Mouse (Mus musculus): Measurements from ENCODE around the gene Gnmt. TPM values are rescaled to one million over a fixed set of nuclear protein-coding genes. Genes with fewer than 3 reads are reported as not detected.

The Gnmt gene
- total and polyA plus RNA-seq, 2 experiments from 2014 or later = 1.2 to 5.6 TPM

GRCm38 (mm10) chr17:46678416-46678815 is 50.6 kb downstream of the Gnmt start, which contains the start of gene Mea1:
TSS of gene Mea1 (plus strand) at chr17:46678793.
- ATAC-seq = no peak
- Histone ChIP-seq H3K36me3 (ENCODE audit: insufficient read depth, low read length) (peaks cover 32% of the 10 kb centered on the region), H3K9ac (replicated peaks; ENCODE audit: low read length) (peak within 1 kb of the TSS; percentile 75), H3K4me2 (ENCODE audit: low read depth, low read length) (peak within 1 kb of the TSS; percentile 66), H3K27ac (0 out of 2 replicates have a peak within 1 kb of the TSS, but pooled peaks have one; percentile 41), H3K4me3 (ENCODE audit: low read length) (peak within 1 kb of the TSS; percentile 82), H3K27me3 (ENCODE audit: insufficient read depth, low read length) (no peaks in the 10 kb centered on the region), H3K9me3 (ENCODE audit: low read length) (no peaks in the 10 kb centered on the region), H3K4me1 (ENCODE audit: insufficient read depth, low read length) (peaks cover 11% of the 10 kb centered on the region; the same call in 1 of the 2 replicates)
- TF ChIP-seq CTCF (IDR thresholded peaks at IDR 0.05; ENCODE audit: low read depth) = no peak
- 91% methylated on average over 8 of the region's 9 CpGs for whole genome bisulfite sequencing
- no peak for DNase-seq (ENCODE audit: low spot score)

Other genes with a start within 250 kb of the Gnmt start
- gene Ttbk1, start 241.5 kb downstream of the Gnmt start, total RNA-seq (2014; rRNA removed) = 46.5 and 53.4 TPM in 2 replicates
- 6.3 and 6.5 TPM in 2 replicates for gene Ttbk1, start 241.5 kb downstream of the Gnmt start, polyA plus RNA-seq (2015; fragmentation: Nextera tagmentation; extraction: Ambion mirVana)
- 8.9 and 9.9 TPM in 2 replicates for gene Dnph1, start 232.5 kb downstream of the Gnmt start, total RNA-seq (2014; rRNA removed)
- 19.2 and 23.4 TPM in 2 replicates for gene Dnph1, start 232.5 kb downstream of the Gnmt start, polyA plus RNA-seq (2015; fragmentation: Nextera tagmentation; extraction: Ambion mirVana)
- 55.3 and 58.2 TPM in 2 replicates for gene Cul9, start 182.8 kb downstream of the Gnmt start, total RNA-seq (2014; rRNA removed)
- 12.2 and 14.4 TPM in 2 replicates for gene Cul9, start 182.8 kb downstream of the Gnmt start, polyA plus RNA-seq (2015; fragmentation: Nextera tagmentation; extraction: Ambion mirVana)
- 67.0 and 67.3 TPM in 2 replicates for gene Srf, start 173.0 kb downstream of the Gnmt start, total RNA-seq (2014; rRNA removed)
- gene Srf, start 173.0 kb downstream of the Gnmt start, polyA plus RNA-seq (2015; fragmentation: Nextera tagmentation; extraction: Ambion mirVana) = 3.0 and 3.8 TPM in 2 replicates
- 77.6 and 79.3 TPM in 2 replicates for gene Ptk7, start 99.7 kb downstream of the Gnmt start, total RNA-seq (2014; rRNA removed)
- 24.5 and 25.1 TPM in 2 replicates for gene Ptk7, start 99.7 kb downstream of the Gnmt start, polyA plus RNA-seq (2015; fragmentation: Nextera tagmentation; extraction: Ambion mirVana)
- 25.1 and 32.1 TPM in 2 replicates for gene Klc4, start 83.1 kb downstream of the Gnmt start, total RNA-seq (2014; rRNA removed)
- 23.0 and 24.0 TPM in 2 replicates for gene Klc4, start 83.1 kb downstream of the Gnmt start, polyA plus RNA-seq (2015; fragmentation: Nextera tagmentation; extraction: Ambion mirVana)
- gene Mrpl2, start 82.9 kb downstream of the Gnmt start, total RNA-seq (2014; rRNA removed) = 55.4 and 67.2 TPM in 2 replicates
- gene Mrpl2, start 82.9 kb downstream of the Gnmt start, polyA plus RNA-seq (2015; fragmentation: Nextera tagmentation; extraction: Ambion mirVana) = 90.2 and 95.5 TPM in 2 replicates
- gene Cul7, start 78.8 kb downstream of the Gnmt start, total RNA-seq (2014; rRNA removed) = 92.2 and 108 TPM in 2 replicates
- 24.9 and 26.8 TPM in 2 replicates for gene Cul7, start 78.8 kb downstream of the Gnmt start, polyA plus RNA-seq (2015; fragmentation: Nextera tagmentation; extraction: Ambion mirVana)
- 26.6 and 32.7 TPM in 2 replicates for gene Rrp36, start 54.8 kb downstream of the Gnmt start, total RNA-seq (2014; rRNA removed)
- gene Rrp36, start 54.8 kb downstream of the Gnmt start, polyA plus RNA-seq (2015; fragmentation: Nextera tagmentation; extraction: Ambion mirVana) = 56.5 and 59.1 TPM in 2 replicates
- gene Mea1, start 50.4 kb downstream of the Gnmt start, total RNA-seq (2014; rRNA removed) = 135 and 146 TPM in 2 replicates
- 312 and 325 TPM in 2 replicates for gene Mea1, start 50.4 kb downstream of the Gnmt start, polyA plus RNA-seq (2015; fragmentation: Nextera tagmentation; extraction: Ambion mirVana)
- 91.5 and 98.3 TPM in 2 replicates for gene Klhdc3, start 48.3 kb downstream of the Gnmt start, total RNA-seq (2014; rRNA removed)
- 172 and 179 TPM in 2 replicates for gene Klhdc3, start 48.3 kb downstream of the Gnmt start, polyA plus RNA-seq (2015; fragmentation: Nextera tagmentation; extraction: Ambion mirVana)
- 103 and 129 TPM in 2 replicates for gene Ppp2r5d, start 24.1 kb downstream of the Gnmt start, total RNA-seq (2014; rRNA removed)
- gene Ppp2r5d, start 24.1 kb downstream of the Gnmt start, polyA plus RNA-seq (2015; fragmentation: Nextera tagmentation; extraction: Ambion mirVana) = 79.4 and 89.6 TPM in 2 replicates
- 41.7 and 51.5 TPM in 2 replicates for gene Pex6, start 17.7 kb downstream of the Gnmt start, total RNA-seq (2014; rRNA removed)
- 18.1 and 18.8 TPM in 2 replicates for gene Pex6, start 17.7 kb downstream of the Gnmt start, polyA plus RNA-seq (2015; fragmentation: Nextera tagmentation; extraction: Ambion mirVana)
- 79.1 and 88.9 TPM in 2 replicates for gene Cnpy3, start 23.0 kb upstream of the Gnmt start, total RNA-seq (2014; rRNA removed)
- gene Cnpy3, start 23.0 kb upstream of the Gnmt start, polyA plus RNA-seq (2015; fragmentation: Nextera tagmentation; extraction: Ambion mirVana) = 70.9 and 72.4 TPM in 2 replicates
- gene Ptcra, start 34.5 kb upstream of the Gnmt start, total RNA-seq (2014; rRNA removed) = not detected in 2 replicates
- gene Ptcra, start 34.5 kb upstream of the Gnmt start, polyA plus RNA-seq (2015; fragmentation: Nextera tagmentation; extraction: Ambion mirVana) = 0.11 and 0.42 TPM in 2 replicates
- 44.9 and 46.4 TPM in 2 replicates for gene 2310039H08Rik, start 43.5 kb upstream of the Gnmt start, total RNA-seq (2014; rRNA removed)
- gene 2310039H08Rik, start 43.5 kb upstream of the Gnmt start, polyA plus RNA-seq (2015; fragmentation: Nextera tagmentation; extraction: Ambion mirVana) = 64.7 TPM in 2 replicates
- gene Rpl7l1, start 53.5 kb upstream of the Gnmt start, total RNA-seq (2014; rRNA removed) = 39.4 and 39.8 TPM in 2 replicates
- gene Rpl7l1, start 53.5 kb upstream of the Gnmt start, polyA plus RNA-seq (2015; fragmentation: Nextera tagmentation; extraction: Ambion mirVana) = 72.1 and 80.0 TPM in 2 replicates
- gene Bicral, start 129.3 kb upstream of the Gnmt start, total RNA-seq (2014; rRNA removed) = 22.9 and 23.1 TPM in 2 replicates
- gene Bicral, start 129.3 kb upstream of the Gnmt start, polyA plus RNA-seq (2015; fragmentation: Nextera tagmentation; extraction: Ambion mirVana) = 5.1 and 5.2 TPM in 2 replicates
- 41.8 and 61.5 TPM in 2 replicates for gene Tbcc, start 161.5 kb upstream of the Gnmt start, total RNA-seq (2014; rRNA removed)
- 50.7 and 54.5 TPM in 2 replicates for gene Tbcc, start 161.5 kb upstream of the Gnmt start, polyA plus RNA-seq (2015; fragmentation: Nextera tagmentation; extraction: Ambion mirVana)
- not detected in 2 replicates for gene Prph2, start 181.3 kb upstream of the Gnmt start, total RNA-seq (2014; rRNA removed)
- 0.05 TPM in 1 of 2 replicates, not detected in the other for gene Prph2, start 181.3 kb upstream of the Gnmt start, polyA plus RNA-seq (2015; fragmentation: Nextera tagmentation; extraction: Ambion mirVana)